Mouse (Mus musculus) heart, adult 2 months (tissue): Measurements from ENCODE around the gene Zfp512.

Experiments
- CTCF ChIP-seq: fragments of 200-600 bp; IDR thresholded peaks from 2 replicates; pipeline ENCODE4 v1.8.1; 2022; ENCODE audit warnings: antibody characterized with exemption, mild to moderate bottlenecking, moderate library complexity
- EP300 ChIP-seq: fragments of 200-500 bp; IDR thresholded peaks from 2 replicates; pipeline ENCODE4 v1.6.1; 2011; ENCODE audit warnings: low read depth, low read length, control low read depth; ENCODE audit not compliant: insufficient read depth
- POLR2A ChIP-seq: fragments of 200-500 bp; IDR thresholded peaks from 2 replicates; pipeline ENCODE4 v1.6.1; 2011; ENCODE audit warnings: mild to moderate bottlenecking, low read depth, low read length, control low read depth; ENCODE audit not compliant: insufficient read depth

GRCm38 (mm10) chr5:31487889-31488288 is 35.7 kb downstream of the Zfp512 start:
- TF ChIP-seq CTCF (no peak), POLR2A (no peak), EP300 (no peak)
